Mouse (Mus musculus): ENCODE measurements around the gene Tgm5.

GRCm38 (mm10) chr2:121039382-121039781 lies 46.3 kb downstream of the Tgm5 start:
- TF ChIP-seq CTCF (IDR thresholded peaks at IDR 0.05) (no peak), EP300 (IDR thresholded peaks at IDR 0.05) (no peak)

Measured in lung, postnatal 0 days (tissue).